Mouse (Mus musculus): ENCODE data around the gene Tubgcp5.

Tubgcp5 gene

DNA sequence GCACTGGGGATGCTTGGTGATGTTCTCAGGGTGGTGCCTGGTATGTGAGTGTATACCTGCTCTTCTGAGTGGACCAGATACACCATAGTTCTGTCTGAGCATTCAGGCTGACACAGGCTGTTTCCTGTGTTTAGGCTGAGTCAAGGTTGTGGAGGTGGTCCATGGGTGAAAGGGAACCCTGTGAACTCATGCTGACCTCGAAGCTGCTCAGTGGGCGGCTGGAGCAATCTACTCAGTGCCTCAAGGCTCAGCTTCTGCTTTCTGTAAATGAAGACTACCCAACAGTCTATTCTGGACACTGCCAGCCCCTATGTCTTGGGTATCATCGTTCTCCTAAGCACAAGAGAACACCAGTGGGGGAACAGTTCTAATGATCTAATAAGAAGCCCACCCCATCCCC is 61.6 kb downstream of the Tubgcp5 start:
- no peak for DNase-seq

- no peak for DNase-seq
These were observed 62.8 kb downstream of the Tubgcp5 start for GRCm38 (mm10) chr7:55856741-55857140.

DNA sequence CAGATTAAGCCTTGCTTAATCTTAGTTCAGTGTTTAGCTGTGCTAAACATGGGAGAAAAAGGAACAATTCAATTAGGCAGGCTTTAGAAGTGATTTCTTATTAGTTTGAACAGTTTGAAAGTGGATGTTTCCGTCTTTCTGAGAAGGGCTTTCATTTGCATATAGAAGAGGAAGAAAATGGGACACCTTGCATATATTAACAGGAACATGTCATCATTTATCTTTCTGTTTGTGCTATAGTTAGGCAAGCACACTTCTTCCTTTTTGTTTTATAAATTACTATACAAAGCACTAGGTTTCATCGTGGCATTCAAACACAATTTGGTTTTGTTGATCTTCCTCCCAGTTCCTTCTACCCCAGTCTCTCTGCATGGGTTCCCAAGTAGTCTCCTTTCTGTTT is 63.8 kb downstream of the Tubgcp5 start:
- DNase-seq, result no peak

GRCm38 (mm10) chr7:55858836-55859517 is 65.0 kb downstream of the Tubgcp5 start:
- DNase-seq, result no peak

DNA sequence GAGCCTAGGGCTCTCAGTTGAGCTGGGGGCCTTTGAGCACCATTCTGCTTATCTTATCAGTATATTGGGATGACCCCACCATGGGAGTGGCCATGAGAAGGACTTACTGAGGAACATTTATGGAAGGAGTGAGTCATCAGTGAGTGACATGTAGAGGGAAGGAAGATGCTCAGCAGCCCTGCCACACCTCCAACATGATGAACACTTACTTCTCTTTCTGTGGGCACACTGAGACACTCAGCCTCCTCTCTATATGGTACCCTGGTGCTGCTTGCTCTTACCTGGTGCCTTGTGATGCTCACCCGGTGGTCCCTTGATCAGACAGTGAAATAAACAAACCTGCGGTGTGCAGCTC is 65.5 kb downstream of the Tubgcp5 start:
- no peak for DNase-seq

DNA sequence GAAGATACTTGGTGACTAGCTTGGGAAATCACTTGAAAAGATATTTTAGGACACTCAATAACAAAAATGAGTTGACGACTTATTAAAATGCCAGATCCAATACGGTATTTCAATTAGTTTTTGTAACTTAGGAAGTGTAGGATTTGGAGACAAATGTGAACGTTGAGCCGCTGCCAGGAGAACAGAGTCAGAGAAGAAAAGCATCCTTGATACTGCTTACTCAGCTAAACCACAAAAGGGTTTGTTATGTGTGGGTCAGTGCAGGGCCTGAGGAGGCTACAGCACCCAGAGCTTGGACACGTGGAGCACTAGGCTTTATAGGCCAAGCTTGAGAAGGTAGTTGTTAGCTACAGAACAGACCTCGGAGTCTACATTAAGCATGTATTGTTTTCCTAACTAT is 66.0 kb downstream of the Tubgcp5 start:
- DNase-seq, result no peak

DNA sequence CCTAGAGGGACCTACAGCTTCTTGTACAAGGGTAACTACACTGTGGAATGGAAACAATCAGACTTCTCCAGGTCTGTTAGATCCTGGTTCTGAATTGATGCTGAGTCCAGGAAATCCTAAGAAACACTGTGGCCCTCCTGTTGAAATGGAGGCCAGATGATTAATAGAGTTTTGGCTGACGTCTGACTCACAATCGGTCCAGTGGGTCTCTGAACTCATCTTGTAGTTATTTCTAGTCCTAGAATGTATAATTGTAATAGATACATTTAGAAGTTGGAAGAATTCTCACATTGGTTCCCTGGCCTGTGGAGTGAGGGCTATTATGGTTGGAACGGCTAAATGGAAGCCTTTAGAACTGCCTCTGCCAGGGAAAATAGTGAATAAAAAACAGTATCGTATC is 67.2 kb downstream of the Tubgcp5 start:
- no peak for DNase-seq

GRCm38 (mm10) chr7:55865044-55865443 is 71.1 kb downstream of the Tubgcp5 start:
- DNase-seq, result no peak

DNA sequence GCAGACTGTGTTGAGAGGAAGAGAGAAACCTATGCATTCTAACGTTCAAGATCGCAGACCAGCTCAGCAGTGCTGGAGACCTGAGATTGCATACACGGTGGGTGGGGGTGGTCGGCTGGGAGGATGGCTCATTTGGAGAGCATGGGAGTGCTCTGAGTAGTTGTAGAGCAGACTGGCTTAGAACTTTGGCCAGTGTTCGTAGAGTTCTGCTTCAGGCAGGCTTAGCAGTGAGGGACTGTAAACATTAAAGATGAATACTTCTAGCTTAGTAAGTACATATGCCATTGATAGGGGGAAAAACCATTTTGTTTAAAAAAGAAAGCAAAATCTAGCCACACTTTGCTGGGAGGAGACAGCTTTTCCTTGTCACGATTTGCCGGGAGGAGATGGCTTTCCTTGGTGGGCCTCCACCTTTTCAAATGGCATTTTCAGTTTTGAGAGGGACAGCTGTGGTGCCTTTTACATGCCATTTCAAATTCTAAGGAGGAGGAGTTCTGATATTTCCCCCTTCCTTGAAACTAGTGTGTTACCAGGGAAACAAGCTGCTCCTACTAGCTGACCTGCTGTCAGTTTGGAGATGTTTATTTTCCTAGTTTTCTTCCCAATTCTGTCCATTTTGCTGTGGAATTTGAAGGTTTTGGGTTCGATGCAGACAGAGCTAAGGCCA is 71.9 kb downstream of the Tubgcp5 start:
- DNase-seq, result no peak

GRCm38 (mm10) chr7:55868247-55868646 is 74.3 kb downstream of the Tubgcp5 start:
- DNase-seq, result no peak

GRCm38 (mm10) chr7:55869220-55869619 is 75.3 kb downstream of the Tubgcp5 start:
- DNase-seq, result no peak

GRCm38 (mm10) chr7:55870340-55871020 is 76.5 kb downstream of the Tubgcp5 start:
- DNase-seq, result no peak

DNA sequence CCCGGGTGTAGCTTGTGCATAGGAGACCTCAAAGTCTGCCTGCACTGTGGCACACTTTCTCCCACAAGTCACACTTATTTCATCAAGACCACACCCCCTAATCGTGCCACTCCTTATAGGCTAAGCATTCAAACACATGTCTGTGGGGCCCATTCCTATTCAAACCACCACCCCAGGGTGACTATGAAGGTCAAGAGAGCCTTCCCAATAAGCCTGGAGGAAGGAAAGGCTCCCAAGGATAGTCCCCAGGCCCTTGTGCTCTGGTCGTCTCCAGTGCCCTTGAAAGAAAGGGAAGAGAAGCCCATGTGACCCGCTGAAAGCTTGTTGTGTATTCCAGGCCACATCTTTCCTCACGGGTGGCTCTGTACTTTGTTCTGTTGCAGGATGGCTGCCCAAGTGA is 77.5 kb downstream of the Tubgcp5 start:
- DNase-seq, result no peak

- no peak for DNase-seq
These were observed 80.7 kb downstream of the Tubgcp5 start for GRCm38 (mm10) chr7:55874703-55875102.

- peak; percentile 44 for DNase-seq
These were observed 83.8 kb downstream of the Tubgcp5 start for GRCm38 (mm10) chr7:55877721-55878120.

DNA sequence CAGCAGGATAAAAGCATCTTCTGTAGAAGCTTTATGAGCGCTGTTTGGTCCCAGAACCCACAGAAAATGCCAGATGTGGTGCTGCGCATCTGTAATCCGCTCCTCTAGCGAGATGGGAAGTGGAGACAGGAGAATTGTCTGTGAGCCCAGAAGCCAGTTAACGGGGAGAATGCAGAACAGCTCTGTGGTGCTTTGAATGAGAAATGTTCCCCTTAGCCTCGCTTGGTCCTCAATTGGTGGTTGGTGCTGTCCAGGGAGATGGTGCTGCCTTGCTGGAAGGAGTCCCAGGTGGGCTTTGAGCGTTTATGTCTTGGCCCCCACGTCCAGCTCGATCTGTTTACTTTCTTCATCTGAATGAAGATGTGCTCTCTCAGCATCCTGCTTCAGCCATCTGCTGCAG is 86.9 kb downstream of the Tubgcp5 start:
- no peak for DNase-seq

All from lung, postnatal 14 days (tissue).